Mouse (Mus musculus) midbrain, embryonic 11.5 days (tissue): ENCODE measurements at regions not wholly inside any gene's neighbourhood (a gene's known extent, or its start where the extent isn't known, plus 50 kb on each side); places are given as distances from the start of the nearest gene placed in this dataset.

Experiments
- ATAC-seq: fragments of 200-750 bp; cut with Nextera tagmentation; 2 replicates; pipeline ENCODE4 v1.8.0; 2017; ENCODE audit warnings: moderate TSS enrichment, moderate library complexity; ENCODE audit not compliant: low FRiP score
- DNase-seq: peaks from one replicate; pipeline ENCODE4 v3.0.0; 2015; ENCODE audit warnings: low spot score; ENCODE audit errors: missing footprints
- H3K27ac ChIP-seq: fragments of 300-500 bp; sonication (generic); 2 replicates; pipeline ENCODE4 v1.5.1; 2014; ENCODE audit warnings: low read depth, low read length
- H3K27me3 ChIP-seq: fragments of 300-500 bp; sonication (generic); 2 replicates; pipeline ENCODE4 v1.6.1; 2014; ENCODE audit warnings: mild to moderate bottlenecking, low read length, moderate library complexity, mixed read lengths; ENCODE audit not compliant: control insufficient read depth, insufficient read depth
- H3K36me3 ChIP-seq: fragments of 300-500 bp; sonication (generic); 2 replicates; pipeline ENCODE4 v1.6.1; 2014; ENCODE audit warnings: mild to moderate bottlenecking, low read length, moderate library complexity, mixed read lengths; ENCODE audit not compliant: control insufficient read depth, insufficient read depth
- H3K4me1 ChIP-seq: fragments of 300-500 bp; sonication (generic); 2 replicates; pipeline ENCODE4 v1.6.1; 2014; ENCODE audit warnings: low read length; ENCODE audit not compliant: control insufficient read depth, insufficient read depth
- H3K4me2 ChIP-seq: fragments of 300-500 bp; sonication (generic); 2 replicates; pipeline ENCODE4 v1.6.1; 2014; ENCODE audit warnings: mild to moderate bottlenecking, moderate library complexity
- H3K4me3 ChIP-seq: fragments of 300-500 bp; sonication (generic); 2 replicates; pipeline ENCODE4 v1.5.1; 2014; ENCODE audit warnings: low read depth, low read length
- H3K9ac ChIP-seq: fragments of 300-500 bp; sonication (generic); 2 replicates; pipeline ENCODE4 v1.6.1; 2014; ENCODE audit warnings: low read length
- H3K9me3 ChIP-seq: fragments of 300-500 bp; sonication (generic); 2 replicates; pipeline ENCODE4 v1.6.1; 2016; ENCODE audit warnings: low read length; ENCODE audit not compliant: control insufficient read depth
- WGBS: fragments of 180-500 bp; shearing (Covaris S2); extraction: QIAGEN DNeasy Blood & Tissue Kit; methylation state at CpG from one replicate; pipeline ENCODE4 v1.1.7; 2014; 5-methylcytosine and 5-hydroxymethylcytosine counted together

- Histone ChIP-seq H3K27me3 (no peaks in the 10 kb centered on the region), H3K9ac (no peak overlapping the region), H3K9me3 (no peaks in the 10 kb centered on the region), H3K4me2 (no peak overlapping the region), H3K36me3 (no peaks in the 10 kb centered on the region), H3K27ac (no peak overlapping the region), H3K4me3 (no peak overlapping the region), H3K4me1 (no peaks in the 10 kb centered on the region)
- DNase-seq (no peak), ATAC-seq (no peak)
- 83% methylated on average over 3 of the region's 3 CpGs for WGBS
Observed at GRCm38 (mm10) chr12:15216180-15216579, 600.5 kb downstream of the Trib2 start.

GRCm38 (mm10) chr12:15174411-15175041 lies 642.2 kb downstream of the Trib2 start:
- H3K4me1 ChIP-seq: no peaks in the 10 kb centered on the region
- H3K4me3 ChIP-seq: no peak overlapping the region
- no peaks in the 10 kb centered on the region for H3K27me3 ChIP-seq
- no peaks in the 10 kb centered on the region for H3K36me3 ChIP-seq
- no peak overlapping the region for H3K4me2 ChIP-seq
- no peak for ATAC-seq
- H3K27ac ChIP-seq: no peak overlapping the region
- H3K9ac ChIP-seq: no peak overlapping the region
- 88% methylated on average over 6 of the region's 6 CpGs for WGBS
- H3K9me3 ChIP-seq: no peaks in the 10 kb centered on the region
- no peak for DNase-seq

GRCm38 (mm10) chr12:15162605-15163004 lies 654.1 kb downstream of the Trib2 start:
- H3K4me3 ChIP-seq: no peak overlapping the region
- no peaks in the 10 kb centered on the region for H3K36me3 ChIP-seq
- DNase-seq: no peak
- H3K27ac ChIP-seq: no peak overlapping the region
- no peaks in the 10 kb centered on the region for H3K4me1 ChIP-seq
- no peaks in the 10 kb centered on the region for H3K27me3 ChIP-seq
- H3K4me2 ChIP-seq: no peak overlapping the region
- H3K9me3 ChIP-seq: no peaks in the 10 kb centered on the region
- no peak for ATAC-seq
- 83% methylated on average over 5 of the region's 5 CpGs for WGBS
- H3K9ac ChIP-seq: no peak overlapping the region

- Histone ChIP-seq H3K4me2 (no peak overlapping the region), H3K27me3 (no peaks in the 10 kb centered on the region), H3K36me3 (no peaks in the 10 kb centered on the region), H3K27ac (no peak overlapping the region), H3K4me1 (no peaks in the 10 kb centered on the region), H3K9me3 (no peaks in the 10 kb centered on the region), H3K9ac (no peak overlapping the region), H3K4me3 (no peak overlapping the region)
- 68% methylated on average over 3 of the region's 3 CpGs for WGBS
- ATAC-seq: no peak
- no peak for DNase-seq
Observed at GRCm38 (mm10) chr12:15161864-15162263, 654.9 kb downstream of the Trib2 start.

- Histone ChIP-seq H3K4me2 (no peak overlapping the region), H3K9me3 (no peaks in the 10 kb centered on the region), H3K27me3 (no peaks in the 10 kb centered on the region), H3K36me3 (no peaks in the 10 kb centered on the region), H3K9ac (no peak overlapping the region), H3K4me1 (no peaks in the 10 kb centered on the region), H3K27ac (no peak overlapping the region), H3K4me3 (no peak overlapping the region)
- no peak for ATAC-seq
- 91% methylated on average over 2 of the region's 2 CpGs for WGBS
- no peak for DNase-seq
Observed at GRCm38 (mm10) chr12:15160478-15160998, 656.2 kb downstream of the Trib2 start.

- Histone ChIP-seq H3K4me2 (no peak overlapping the region), H3K4me1 (no peaks in the 10 kb centered on the region), H3K27me3 (no peaks in the 10 kb centered on the region), H3K27ac (no peak overlapping the region), H3K9ac (no peak overlapping the region), H3K36me3 (no peaks in the 10 kb centered on the region), H3K9me3 (no peaks in the 10 kb centered on the region), H3K4me3 (no peak overlapping the region)
- no peak for ATAC-seq
- no peak for DNase-seq
- WGBS: 79% methylated on average over 2 of the region's 2 CpGs
Observed at GRCm38 (mm10) chr12:15146398-15146797, 670.3 kb downstream of the Trib2 start.

- no peaks in the 10 kb centered on the region for H3K27me3 ChIP-seq
- ATAC-seq (no peak), DNase-seq (no peak)
- no peak overlapping the region for H3K4me3 ChIP-seq
- whole genome bisulfite sequencing: 77% methylated on average over 5 of the region's 5 CpGs
- H3K36me3 ChIP-seq: no peaks in the 10 kb centered on the region
- no peak overlapping the region for H3K4me2 ChIP-seq
- no peaks in the 10 kb centered on the region for H3K4me1 ChIP-seq
- H3K9ac ChIP-seq: no peak overlapping the region
- H3K9me3 ChIP-seq: no peaks in the 10 kb centered on the region
- H3K27ac ChIP-seq: no peak overlapping the region
Observed at GRCm38 (mm10) chr12:15137039-15137438, 679.7 kb downstream of the Trib2 start.

- ATAC-seq (no peak), DNase-seq (no peak)
- no peak overlapping the region for H3K27ac ChIP-seq
- no peak overlapping the region for H3K4me3 ChIP-seq
- no peaks in the 10 kb centered on the region for H3K4me1 ChIP-seq
- no peaks in the 10 kb centered on the region for H3K36me3 ChIP-seq
- 80% methylated on average over 3 of the region's 3 CpGs for WGBS
- H3K9ac ChIP-seq: no peak overlapping the region
- H3K9me3 ChIP-seq: no peaks in the 10 kb centered on the region
- no peak overlapping the region for H3K4me2 ChIP-seq
- no peaks in the 10 kb centered on the region for H3K27me3 ChIP-seq
Observed at GRCm38 (mm10) chr12:15124179-15124578, 692.5 kb downstream of the Trib2 start.

GRCm38 (mm10) chr12:15122586-15123212 lies 694.0 kb downstream of the Trib2 start:
- no peak overlapping the region for H3K9ac ChIP-seq
- no peak overlapping the region for H3K27ac ChIP-seq
- H3K4me2 ChIP-seq: no peak overlapping the region
- ATAC-seq: no peak
- H3K27me3 ChIP-seq: no peaks in the 10 kb centered on the region
- H3K4me1 ChIP-seq: no peaks in the 10 kb centered on the region
- WGBS: 85% methylated on average over 4 of the region's 4 CpGs
- H3K36me3 ChIP-seq: no peaks in the 10 kb centered on the region
- no peak for DNase-seq
- no peak overlapping the region for H3K4me3 ChIP-seq
- no peaks in the 10 kb centered on the region for H3K9me3 ChIP-seq
